ENCODE assay signal across 14 mouse cellular contexts in genomic region chr5:92560201-92560600, GRCm38 (mm10). TPM values are rescaled to one million over a fixed set of nuclear protein-coding genes. Genes with fewer than 3 reads are reported as not detected.
"Had no signal": no experiment of that assay in that cellular context is flagged by ENCODE, and none has a peak within 500 bp of the region (broad histone marks: within the 10 kb centered on the region; RNA-seq: fewer than 3 reads in every experiment).

No protein-coding gene starts in this region.

- H3K9ac ChIP-seq: liver, embryonic 15.5 days; midbrain, embryonic 15.5 days; neural tube, embryonic 12.5 days had no signal

- ATAC-seq: midbrain, embryonic 15.5 days had no signal

- H3K4me3 ChIP-seq: layer of hippocampus, adult 2 months; liver, embryonic 15.5 days; megakaryocyte, embryonic 14.5 days; midbrain, embryonic 15.5 days; neural tube, embryonic 12.5 days had no signal

- H3K4me1 ChIP-seq: liver, embryonic 15.5 days; midbrain, embryonic 15.5 days; neural tube, embryonic 12.5 days had no signal

- H3K27me3 ChIP-seq: liver, embryonic 15.5 days; midbrain, embryonic 15.5 days; neural tube, embryonic 12.5 days had no signal

- H3K9me3 ChIP-seq: liver, embryonic 15.5 days; megakaryocyte, embryonic 14.5 days; midbrain, embryonic 15.5 days; neural tube, embryonic 12.5 days had no signal

- H3K36me3 ChIP-seq: liver, embryonic 15.5 days; midbrain, embryonic 15.5 days; neural tube, embryonic 12.5 days had no signal

- H3K4me2 ChIP-seq: liver, embryonic 11.5 days; liver, embryonic 15.5 days; midbrain, embryonic 11.5 days; midbrain, embryonic 15.5 days; neural tube, embryonic 12.5 days had no signal

- DNase-seq: kidney, postnatal 10 days; kidney, postnatal 4 days; thymus, adult 2 months; thymus, postnatal 25 days had no signal

- H3K27ac ChIP-seq: layer of hippocampus, adult 2 months; liver, embryonic 15.5 days; macrophage; midbrain, embryonic 15.5 days; neural tube, embryonic 12.5 days had no signal

RNA-seq across cellular contexts. Expression of gene Fam47e, which starts 5.3 kb away (rescaled TPM):
- polyA plus RNA-seq: kidney, embryonic 14.5 days; macrophage; midbrain, embryonic 11.5 days; neural tube, embryonic 12.5 days; testis, adult 2 months; thymus, adult 2 months had no signal
